Mouse (Mus musculus) skeletal muscle tissue, adult 2 months (tissue): ENCODE measurements around the gene Hsd11b1.
A peak's percentile ranks its signal among the peaks of the same experiment; 100 is the strongest.
"Not testable (repeated sequence)": the region's sequence is repeated elsewhere in the genome, so short reads cannot be mapped to it uniquely, and the experiment has no call there.

Experiments used
- DNase-seq: peaks from one replicate; pipeline ENCODE4 v3.0.0-alpha.2; 2012; ENCODE audit warnings: low read depth, low spot score

The Hsd11b1 gene

GRCm38 (mm10) chr1:193279492-193279891 is 15.6 kb upstream of the Hsd11b1 start:
- DNase-seq, result no peak

- peak; percentile 87 for DNase-seq
Measured at GRCm38 (mm10) chr1:193278414-193279045, 14.7 kb upstream of the Hsd11b1 start.

- DNase-seq, result no peak
Measured at GRCm38 (mm10) chr1:193274407-193275071, 10.7 kb upstream of the Hsd11b1 start.

- peak; percentile 89 for DNase-seq
Measured at GRCm38 (mm10) chr1:193272916-193273601, 9.2 kb upstream of the Hsd11b1 start, which contains the start of gene G0s2. Gene G0s2 (minus strand): TSS chr1:193273217.

GRCm38 (mm10) chr1:193272137-193272915 is 8.5 kb upstream of the Hsd11b1 start:
- DNase-seq, result peak; percentile 34

- DNase-seq, result peak; percentile 42
Measured at GRCm38 (mm10) chr1:193270965-193271763, 7.3 kb upstream of the Hsd11b1 start.

- no peak for DNase-seq
Measured at GRCm38 (mm10) chr1:193265734-193266133, 1.9 kb upstream of the Hsd11b1 start.

- DNase-seq, result no peak
Measured at GRCm38 (mm10) chr1:193263026-193263907, 608 bp downstream of the Hsd11b1 start.

GRCm38 (mm10) chr1:193261897-193262548 is 1.9 kb downstream of the Hsd11b1 start:
- DNase-seq, result peak; percentile 73

- DNase-seq, result no peak
Measured at GRCm38 (mm10) chr1:193259559-193259958, 4.3 kb downstream of the Hsd11b1 start.

GRCm38 (mm10) chr1:193256621-193257098 is 7.2 kb downstream of the Hsd11b1 start:
- no peak for DNase-seq

- DNase-seq, result no peak
Measured at GRCm38 (mm10) chr1:193256289-193256577, 7.6 kb downstream of the Hsd11b1 start.

GRCm38 (mm10) chr1:193255488-193256288 is 8.2 kb downstream of the Hsd11b1 start:
- peak; percentile 46 for DNase-seq

- DNase-seq, result no peak
Measured at GRCm38 (mm10) chr1:193255032-193255431, 8.8 kb downstream of the Hsd11b1 start.

- DNase-seq, result not testable (repeated sequence)
Measured at GRCm38 (mm10) chr1:193253895-193254294, 10.0 kb downstream of the Hsd11b1 start.

GRCm38 (mm10) chr1:193252616-193253015 is 11.3 kb downstream of the Hsd11b1 start:
- peak; percentile 30 for DNase-seq

- DNase-seq, result no peak
Measured at GRCm38 (mm10) chr1:193251386-193251785, 12.5 kb downstream of the Hsd11b1 start.

- no peak for DNase-seq
Measured at GRCm38 (mm10) chr1:193250026-193250425, 13.8 kb downstream of the Hsd11b1 start.

GRCm38 (mm10) chr1:193244235-193244634 is 19.6 kb downstream of the Hsd11b1 start:
- no peak for DNase-seq
